Mouse (Mus musculus): ENCODE measurements around the gene D230025D16Rik. TPM values are rescaled to one million over a fixed set of nuclear protein-coding genes. Genes with fewer than 3 reads are reported as not detected.
"Not testable (repeated sequence)": the region's sequence is repeated elsewhere in the genome, so short reads cannot be mapped to it uniquely, and the experiment has no call there.

The D230025D16Rik gene
- 10 to 100 TPM; 24.7 to 38.2 (median 32.9) TPM for total RNA-seq (2022)

DNA sequence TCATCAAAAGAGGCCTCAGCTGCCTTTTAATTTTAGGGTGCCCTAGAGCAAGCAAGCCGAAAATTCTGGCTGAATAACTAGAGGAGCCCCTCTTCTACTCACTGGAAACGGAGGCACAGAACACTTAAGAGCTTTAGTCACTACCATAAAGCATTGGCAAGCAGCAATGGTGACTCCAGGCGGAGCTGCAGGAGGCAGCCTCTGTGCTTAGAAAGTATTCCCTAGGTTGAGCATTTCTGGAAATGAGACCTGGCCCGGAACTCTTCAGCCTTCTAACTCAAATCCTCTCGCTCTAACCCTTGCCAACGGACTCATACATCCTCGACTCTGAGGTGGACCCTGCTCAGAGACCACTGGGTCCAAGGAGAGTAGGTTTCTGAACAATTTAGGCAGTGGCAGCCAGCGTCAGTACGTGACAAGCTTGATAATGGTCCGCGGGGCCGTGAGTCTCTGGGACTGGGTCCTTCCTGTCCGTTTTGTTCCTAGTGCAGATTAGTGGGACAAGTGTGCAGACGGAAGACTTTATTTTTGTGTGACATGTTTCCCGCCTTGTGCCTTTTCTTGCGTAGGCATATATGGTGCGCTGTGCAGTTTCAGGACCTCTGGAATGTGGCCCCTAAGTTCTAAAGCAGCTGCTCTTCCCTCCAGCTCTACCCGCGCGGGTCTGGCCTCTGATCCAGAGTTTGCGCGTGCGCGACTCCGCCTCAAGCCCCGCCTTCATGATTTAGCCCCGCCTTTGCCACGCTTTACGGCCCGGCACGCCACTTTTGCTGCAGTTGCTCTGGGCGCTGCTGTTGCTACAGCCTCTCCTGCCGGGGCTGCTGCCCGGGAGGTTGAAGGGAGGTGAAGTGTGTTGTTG, at the start of gene D230025D16Rik:
TSS of gene D230025D16Rik (plus strand) at position 733 of the 859 bp plus-strand sequence.
- DNase-seq (ENCODE audit: low spot score in 2 of 2): peak; percentile 87 to 90

DNA sequence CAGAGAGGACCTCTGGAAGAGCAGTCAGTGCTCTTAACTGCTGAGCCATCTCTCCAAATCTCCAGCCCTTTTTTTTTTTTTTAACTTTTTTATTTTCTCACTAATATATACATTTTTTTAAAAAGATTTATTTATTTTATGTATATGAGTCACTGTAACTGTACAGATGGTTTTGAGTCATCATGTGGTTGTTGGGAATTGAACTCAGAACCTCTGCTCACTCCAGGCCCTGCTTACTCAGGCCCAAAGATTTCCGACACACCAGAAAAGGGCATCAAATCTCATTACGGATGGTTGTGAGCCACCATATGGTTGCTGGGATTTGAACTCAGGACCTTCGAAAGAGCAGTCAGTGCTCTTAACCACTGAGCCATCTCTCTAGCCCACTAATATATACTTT, 49.7 kb upstream of the D230025D16Rik start:
- DNase-seq (ENCODE audit: low spot score in 2 of 2): not testable (repeated sequence)

DNA sequence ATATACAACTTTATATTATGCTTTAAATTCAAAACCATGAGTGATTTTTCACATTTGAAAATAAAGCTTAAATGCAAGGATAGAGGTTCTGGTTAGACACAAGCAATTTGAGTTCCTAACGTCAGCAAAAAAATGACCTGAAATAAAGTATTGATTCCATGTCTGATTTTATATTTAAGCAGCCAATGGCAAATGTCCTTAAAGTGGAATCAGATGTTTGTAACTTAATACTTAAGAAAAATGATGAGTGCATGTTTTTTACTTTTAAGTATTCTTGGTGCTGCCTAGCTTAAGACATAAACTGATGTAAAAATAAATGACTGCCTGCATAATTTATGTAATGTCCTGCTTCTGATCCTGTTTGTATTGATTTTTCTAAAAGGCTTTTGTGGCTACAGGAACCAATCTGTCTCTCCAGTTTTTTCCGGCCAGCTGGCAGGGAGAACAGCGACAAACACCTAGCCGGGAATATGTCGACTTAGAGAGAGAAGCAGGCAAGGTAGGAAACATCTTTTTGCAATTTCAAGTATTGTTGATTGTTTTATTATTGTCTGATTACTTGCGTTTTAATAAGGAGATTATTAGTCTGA, 46.6 kb upstream of the D230025D16Rik start:
- DNase-seq (ENCODE audit: low spot score in 2 of 2): no peak

DNA sequence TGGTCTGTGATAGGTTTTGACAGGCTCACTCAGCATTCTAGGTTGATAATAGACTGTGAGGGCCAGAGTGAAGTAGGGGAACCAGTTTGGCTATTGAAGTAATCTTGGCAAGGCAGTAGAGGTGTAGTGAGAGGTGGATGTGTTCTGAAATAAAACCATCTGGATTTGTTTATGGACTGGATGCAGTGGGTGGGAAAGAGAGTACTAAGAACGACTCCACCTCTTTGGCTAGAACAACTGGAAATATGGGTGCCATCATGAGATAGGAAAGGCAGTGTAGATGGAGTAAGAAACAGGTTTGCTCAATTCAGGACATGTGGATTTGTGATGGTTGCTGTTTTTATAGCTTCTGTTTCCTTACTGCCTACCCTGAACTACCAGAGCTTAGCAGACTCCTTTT, 42.7 kb upstream of the D230025D16Rik start:
- DNase-seq (ENCODE audit: low spot score in 2 of 2): no peak

DNA sequence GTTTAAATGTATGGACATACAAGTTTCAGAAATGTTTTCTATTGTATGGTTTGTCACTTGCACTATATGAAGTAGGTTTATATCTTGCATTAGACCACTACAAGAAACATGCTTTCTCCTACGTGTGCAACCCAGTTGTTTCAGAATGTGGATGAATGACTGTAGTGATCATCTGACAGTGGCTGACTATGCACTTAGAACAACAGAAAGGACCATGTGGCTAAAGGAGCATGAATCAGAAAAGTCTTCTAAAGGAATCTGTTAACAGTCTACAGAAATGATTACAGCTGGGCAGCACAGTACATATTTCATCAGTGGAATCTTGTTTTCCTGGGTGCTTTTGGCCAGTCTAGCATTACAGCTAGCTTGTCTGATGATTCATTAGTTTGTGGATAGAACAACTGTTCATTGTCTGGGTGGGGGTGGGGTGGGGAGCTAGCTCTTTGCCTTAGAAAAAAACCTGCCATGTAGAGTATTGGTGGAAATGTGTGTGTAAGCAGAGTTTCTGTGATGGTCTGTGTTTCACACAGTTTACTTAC, 38.4 kb upstream of the D230025D16Rik start:
- no peak for DNase-seq (ENCODE audit: low spot score in 2 of 2)

DNA sequence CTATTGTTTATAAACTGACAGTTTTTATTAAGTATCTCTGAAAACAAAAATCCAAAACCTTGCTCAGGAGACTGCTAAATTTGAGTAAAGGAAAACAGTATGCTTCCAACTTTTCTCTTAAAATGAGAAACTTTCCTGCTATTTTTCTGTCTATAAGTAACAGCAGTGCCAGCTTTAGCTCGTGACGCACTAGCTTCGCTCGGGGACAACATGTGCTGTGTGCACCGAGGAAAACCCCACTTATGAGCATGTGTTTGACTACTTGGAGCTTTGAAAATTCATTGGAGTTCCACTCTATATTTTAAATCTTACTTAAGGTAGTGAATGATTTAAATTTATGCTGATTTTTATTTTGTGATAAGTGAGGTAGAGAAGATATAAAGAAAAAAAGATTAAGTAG, 32.8 kb upstream of the D230025D16Rik start:
- DNase-seq (ENCODE audit: low spot score in 2 of 2): no peak

DNA sequence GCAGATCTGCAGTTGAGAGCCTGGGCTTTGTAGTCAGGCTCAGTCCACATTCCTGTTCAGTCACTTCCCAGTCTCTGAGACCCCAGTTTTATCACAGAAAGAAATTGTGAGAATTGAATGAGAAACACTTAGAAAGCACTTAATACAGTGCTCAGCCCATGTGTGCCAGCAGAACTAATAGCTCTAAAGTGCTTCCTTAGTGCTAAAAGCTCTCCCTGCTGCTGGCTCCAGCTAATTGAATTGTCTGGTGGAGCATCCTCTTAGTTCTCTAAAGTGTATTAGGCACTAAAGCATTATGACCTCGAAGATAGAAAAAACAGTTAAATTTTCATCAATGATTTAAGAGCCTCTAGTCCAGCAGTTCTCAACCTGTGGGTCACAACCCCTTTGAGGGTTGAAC, 19.2 kb upstream of the D230025D16Rik start:
- no peak for DNase-seq (ENCODE audit: low spot score in 2 of 2)

DNA sequence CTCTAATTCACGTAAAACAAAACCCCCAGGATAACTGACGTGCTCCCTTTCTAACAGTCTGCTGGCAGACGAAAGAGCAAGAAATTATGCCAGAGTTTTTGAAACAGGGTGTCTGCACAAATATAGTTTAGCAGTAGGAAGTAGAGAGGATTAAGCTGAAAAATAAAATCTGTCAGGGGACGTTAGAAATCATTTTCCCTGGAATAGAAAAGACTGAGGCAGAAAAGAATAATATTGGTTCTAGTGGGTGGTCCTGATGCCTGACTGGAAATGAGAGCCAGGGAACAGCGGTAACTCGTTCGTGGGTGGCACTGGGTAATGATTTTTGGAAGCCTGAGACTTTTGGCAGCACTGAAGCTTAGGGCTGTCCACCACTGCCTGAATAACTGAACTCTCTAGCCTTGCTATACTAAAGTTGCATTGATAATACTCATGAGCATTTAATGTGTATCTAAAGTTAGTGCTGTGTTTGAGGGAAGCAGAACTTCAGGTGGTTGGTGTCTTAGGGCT, 18.1 kb upstream of the D230025D16Rik start:
- no peak for DNase-seq (ENCODE audit: low spot score in 2 of 2)

DNA sequence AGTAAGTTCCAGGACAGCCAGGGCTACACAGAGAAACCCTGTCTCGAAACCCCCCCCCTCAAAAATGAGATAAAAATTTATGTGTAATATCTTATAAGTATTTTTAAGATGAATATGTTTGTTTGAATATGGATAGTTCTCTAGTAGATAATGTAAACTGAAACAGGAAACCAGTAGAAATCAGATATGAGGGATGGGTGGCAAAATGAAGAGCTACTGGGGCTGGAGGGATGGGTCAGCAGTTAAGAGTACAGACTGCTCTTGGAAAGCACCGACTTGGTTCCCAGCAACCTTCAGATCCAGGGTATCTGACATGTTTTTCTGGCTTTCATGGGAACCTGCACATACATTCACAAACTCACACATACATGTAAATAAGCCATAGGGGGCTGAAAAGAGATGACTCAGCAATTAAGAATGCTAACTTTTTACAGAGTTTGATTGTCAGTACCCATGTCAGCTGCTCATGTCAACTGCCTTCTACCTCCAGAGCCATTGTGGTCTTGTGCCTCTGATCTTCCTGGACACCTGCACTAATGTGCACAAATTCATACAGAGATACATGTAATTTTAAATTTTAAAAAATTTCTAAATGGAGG, 17.2 kb upstream of the D230025D16Rik start:
- DNase-seq (ENCODE audit: low spot score in 2 of 2): no peak

DNA sequence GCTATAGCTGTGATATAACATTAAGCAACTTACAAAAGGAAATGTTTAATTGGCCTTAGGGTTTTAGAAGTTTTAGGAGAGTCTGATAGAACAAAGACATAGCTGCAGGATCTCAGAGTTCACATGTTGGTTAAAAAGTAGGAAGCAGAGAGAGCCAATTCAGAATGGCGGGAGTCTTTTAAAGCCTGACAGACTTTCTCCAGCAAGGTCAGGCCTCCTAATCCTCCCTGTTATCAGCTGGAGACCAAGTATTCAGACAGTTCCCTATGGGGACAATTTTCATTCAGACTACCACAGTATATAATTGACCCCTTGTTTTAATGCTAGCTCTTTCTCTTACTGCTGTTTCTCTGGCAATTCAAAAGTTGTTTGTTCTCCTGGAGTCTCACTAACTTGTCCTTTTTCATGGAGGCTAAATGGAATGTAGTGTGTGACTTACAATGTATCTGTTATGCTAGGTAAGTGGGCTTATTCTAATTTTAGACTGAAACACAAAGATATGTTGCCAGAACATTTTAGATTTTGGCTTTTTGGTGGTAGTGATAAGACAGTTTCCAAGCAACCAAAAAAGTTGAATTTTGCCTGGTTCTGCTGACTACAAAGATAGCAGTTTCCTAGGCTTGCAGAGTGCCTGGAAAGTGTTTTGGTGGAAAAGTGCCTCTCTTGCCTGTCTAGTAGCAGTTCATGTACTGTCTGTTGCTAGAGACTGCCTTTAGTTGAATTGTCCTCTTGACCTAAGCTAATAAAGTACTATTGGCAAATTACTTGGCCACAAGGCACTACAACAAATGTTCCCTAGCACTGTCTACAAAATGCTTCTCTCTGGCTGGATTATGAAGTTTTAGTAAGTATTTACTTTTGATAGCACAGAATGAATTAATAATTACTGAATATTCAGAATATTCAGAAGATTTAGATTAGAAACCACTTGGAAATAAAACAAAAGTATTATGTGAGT, 15.5 kb upstream of the D230025D16Rik start:
- no peak for DNase-seq (ENCODE audit: low spot score in 2 of 2)

DNA sequence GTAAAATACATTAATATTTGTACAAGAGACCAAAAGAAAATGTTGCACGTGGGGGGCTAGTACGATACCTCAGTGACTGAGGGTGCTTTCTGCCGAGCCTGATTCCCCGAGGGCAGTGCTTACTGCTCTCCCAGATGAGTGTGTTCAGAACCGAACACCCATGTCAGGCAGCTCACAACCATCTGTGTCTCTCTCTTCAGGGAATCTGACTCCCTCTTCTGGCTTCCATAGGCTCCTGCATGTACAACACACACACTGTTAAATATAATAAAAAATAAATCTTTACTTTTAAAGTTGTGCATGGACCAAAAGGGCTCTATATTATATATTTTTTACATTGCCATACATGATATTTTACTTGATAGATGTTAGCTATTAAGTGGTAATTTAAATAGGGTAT, 10.8 kb upstream of the D230025D16Rik start:
- no peak for DNase-seq (ENCODE audit: low spot score in 2 of 2)

DNA sequence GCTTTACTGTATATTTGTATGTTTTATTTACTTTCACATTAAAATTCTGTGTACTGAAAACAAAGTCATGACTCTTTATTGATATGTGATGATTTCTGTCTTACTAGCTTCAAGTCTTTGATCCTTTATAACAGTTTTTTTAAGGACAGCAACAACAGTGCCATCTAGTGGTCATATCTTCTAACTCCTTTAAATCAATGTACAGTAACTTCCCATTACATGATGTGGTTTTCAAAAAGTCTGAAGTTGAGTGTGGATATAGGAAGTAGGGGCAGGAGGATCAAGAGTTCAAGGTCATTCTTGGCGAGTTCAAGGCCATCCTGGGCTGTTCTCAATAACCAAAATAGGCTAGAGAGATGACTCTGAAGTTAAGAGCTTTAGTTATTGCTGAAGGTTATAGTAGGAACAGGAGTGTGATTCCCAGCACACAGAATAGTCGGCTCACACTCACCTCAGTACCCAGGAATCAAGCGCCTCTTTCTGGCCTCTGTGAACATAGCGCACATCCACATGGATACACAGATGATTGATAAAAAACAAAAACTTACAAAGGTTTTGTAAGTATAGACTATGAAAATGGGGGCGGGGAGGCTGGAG, 6.9 kb upstream of the D230025D16Rik start:
- DNase-seq (ENCODE audit: low spot score in 2 of 2): no peak

DNA sequence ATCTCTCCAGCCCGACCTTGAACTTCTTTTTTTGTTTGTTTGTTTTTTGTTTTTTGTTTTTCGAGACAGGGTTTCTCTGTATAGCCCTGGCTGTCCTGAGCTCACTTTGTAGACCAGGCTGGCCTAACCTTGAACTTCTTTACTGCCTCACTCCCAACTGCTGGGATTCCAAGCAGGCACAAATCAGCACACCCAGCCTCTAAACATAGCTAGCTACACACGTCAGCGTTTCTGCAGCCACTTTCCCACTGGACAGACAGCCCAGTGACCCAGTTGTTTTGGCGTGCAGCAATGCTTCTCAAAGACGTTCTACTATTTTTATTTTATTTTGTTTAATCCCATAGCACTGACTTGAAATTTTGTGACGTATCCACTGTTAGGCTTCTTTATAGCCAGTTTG, 1.1 kb upstream of the D230025D16Rik start:
- DNase-seq (ENCODE audit: low spot score in 2 of 2): peak in 1 of 2 experiments; percentile 5

DNA sequence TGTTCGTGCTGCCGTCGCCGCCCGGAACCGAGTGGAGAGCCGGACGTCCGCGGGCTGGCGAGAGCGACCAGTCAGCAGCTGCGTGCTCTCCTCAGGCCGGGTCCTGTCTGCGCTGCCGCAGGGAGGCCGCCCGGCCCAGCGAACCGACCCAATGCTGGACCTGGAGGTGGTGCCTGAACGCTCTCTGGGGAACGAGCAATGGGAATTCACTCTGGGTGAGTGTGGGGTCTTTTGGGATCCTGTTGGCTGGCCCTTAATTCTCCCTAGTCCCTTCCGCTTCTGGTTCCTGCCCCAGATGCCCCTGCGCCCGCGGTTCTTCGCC, 288 bp downstream of the D230025D16Rik start:
- DNase-seq (ENCODE audit: low spot score in 2 of 2): no peak

DNA sequence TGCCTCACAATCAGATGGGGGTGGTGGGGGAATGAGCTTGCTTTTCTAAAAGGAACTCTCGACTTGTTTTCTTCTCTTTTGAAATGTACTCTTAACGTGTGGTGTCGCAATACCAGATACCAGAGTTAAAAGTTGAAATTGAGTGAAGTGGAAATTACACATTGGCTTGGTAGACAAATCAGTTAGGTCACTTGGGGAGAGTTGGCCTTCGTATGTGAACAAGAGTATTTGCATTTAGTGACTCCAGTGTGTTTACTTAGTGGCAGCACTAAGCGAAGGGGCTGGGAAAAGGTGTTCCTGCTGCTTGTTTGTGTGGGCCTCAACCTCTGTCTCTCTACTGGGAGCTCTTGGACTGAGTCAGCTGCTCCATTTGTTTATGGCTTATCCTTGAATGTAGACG, 972 bp downstream of the D230025D16Rik start:
- DNase-seq (ENCODE audit: low spot score in 2 of 2): no peak

DNA sequence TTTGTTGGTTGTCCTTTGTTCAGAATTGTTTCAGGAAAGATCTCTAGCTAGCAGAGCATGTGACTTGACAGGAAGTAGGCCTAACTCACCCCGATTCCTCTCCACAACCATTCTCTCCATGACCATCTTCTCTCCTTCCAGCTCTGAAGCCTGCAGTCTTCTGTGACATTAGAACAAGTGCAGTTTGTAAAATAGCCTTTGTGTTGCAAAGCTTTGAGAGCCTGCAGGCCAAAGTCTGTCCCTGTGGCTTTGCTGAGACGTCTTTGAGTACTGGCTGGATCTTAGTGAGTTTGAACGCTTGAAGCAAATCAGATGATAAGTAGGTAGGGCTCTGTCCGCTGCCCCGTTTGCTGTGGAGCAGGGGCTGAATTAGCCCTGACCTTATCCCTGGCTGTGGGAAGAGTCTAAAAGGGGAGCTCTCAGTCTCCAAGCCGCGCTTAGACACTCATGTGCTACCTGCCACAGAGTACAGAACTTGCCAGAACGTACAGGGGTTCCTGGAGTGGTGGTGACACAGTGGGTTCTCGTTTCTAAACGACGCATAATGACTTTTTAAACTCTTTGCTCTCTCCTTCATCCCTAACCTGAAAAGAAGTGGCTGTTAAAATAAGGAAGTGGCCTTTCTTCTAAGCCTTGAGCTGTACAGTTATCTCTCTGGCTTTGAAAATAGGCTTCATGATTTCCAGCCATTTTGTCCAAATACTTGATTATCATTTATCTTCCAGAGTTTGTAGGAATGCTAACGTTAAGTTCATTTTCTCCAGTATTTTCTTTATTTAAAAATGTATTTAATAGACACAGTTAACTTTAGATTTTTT, 6.8 kb downstream of the D230025D16Rik start:
- no peak for DNase-seq (ENCODE audit: low spot score in 2 of 2)

DNA sequence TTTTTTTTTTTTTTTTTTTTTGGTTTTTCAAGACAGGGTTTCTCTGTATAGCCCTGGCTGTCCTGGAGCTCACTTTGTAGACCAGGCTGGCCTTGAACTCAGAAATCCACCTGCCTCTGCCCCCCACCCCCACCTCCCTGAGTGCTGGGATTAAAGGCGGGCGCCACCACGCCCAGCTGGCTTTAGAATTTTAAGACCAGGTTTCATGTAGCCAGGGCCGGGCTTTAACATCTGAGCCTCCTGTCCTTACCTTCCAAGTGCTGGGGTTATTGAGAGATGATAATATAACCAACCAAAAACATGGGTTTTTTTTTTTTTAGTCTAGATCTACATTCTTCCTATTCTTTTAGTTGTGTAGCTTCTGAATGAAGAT, 7.4 kb downstream of the D230025D16Rik start:
- DNase-seq (ENCODE audit: low spot score in 2 of 2): not testable (repeated sequence)

DNA sequence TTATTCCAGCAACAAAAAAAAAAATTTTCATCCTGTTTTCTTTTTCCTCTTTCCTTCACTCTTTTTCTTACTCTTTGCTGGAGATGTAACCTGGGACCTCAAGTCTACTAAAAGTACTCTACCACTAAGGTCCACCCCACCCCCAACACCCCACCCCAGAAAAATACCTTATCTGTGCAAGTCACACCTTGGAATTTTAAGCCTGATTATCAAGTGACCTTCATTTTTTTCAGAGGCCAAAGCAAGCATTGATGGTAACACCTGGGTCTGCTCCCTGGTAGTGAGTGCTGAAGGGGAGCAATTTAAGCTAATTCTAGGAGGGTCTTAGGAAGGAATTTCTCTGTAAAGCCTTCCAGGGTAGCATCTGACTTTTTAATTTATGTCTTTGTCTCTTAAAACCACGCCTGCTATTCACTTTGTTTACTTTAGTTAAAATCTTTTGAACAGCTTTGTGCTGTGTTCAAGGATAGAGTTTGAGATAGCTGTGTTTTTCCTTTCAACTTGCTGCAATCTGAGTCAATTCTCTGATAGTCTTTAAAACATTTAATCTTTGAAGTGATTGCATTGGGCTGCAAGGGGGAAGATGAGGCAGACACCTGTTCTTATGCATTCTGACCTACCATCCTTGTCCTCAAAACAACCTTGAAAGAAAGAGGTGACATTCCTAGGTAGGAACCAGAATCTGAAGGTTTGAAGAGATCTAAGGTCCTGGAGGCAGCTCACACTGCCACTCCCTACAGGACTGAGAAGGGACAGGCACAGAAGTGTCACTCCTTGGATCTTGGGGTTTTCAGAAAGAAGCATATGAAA, 8.4 kb downstream of the D230025D16Rik start:
- DNase-seq (ENCODE audit: low spot score in 2 of 2): no peak

DNA sequence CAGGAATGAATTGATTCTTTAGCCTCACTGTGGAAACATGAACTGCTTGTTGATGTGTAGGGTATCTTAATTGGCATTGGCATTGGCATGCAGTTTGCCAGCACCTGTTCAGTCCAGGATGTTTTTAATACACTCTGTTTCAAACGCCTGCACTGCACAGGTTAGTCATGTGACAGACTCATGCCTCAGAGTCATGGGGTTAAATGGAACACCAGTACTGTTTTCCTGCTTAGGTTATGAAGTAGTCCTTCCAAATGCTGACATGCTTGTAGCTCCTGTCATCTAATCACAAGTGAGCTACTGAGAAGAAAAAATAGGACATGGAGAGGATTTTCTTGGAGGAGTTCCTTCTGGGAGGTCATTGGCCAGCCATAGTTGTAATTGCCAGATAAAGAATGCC, 10.3 kb downstream of the D230025D16Rik start:
- DNase-seq (ENCODE audit: low spot score in 2 of 2): no peak

Data from gastrocnemius, adult 8-10 months (tissue).